Mouse (Mus musculus): ENCODE measurements at regions not wholly inside any gene's neighbourhood (a gene's known extent, or its start where the extent isn't known, plus 50 kb on each side); places are given as distances from the start of the nearest gene placed in this dataset.

- 62% methylated on average over 3 of the region's 3 CpGs for WGBS
- H3K36me3 ChIP-seq (ENCODE audit: insufficient read depth), result no peaks in the 10 kb centered on the region
- no peak overlapping the region for H3K4me2 ChIP-seq (ENCODE audit: low read depth)
- no peaks in the 10 kb centered on the region for H3K4me1 ChIP-seq (ENCODE audit: insufficient read depth)
- ATAC-seq (no peak), DNase-seq (no peak)
- no peak overlapping the region for H3K9ac ChIP-seq
- H3K9me3 ChIP-seq (ENCODE audit: low read length), result no peaks in the 10 kb centered on the region
- H3K4me3 ChIP-seq (ENCODE audit: low read depth, low read length), result no peak overlapping the region
- H3K27me3 ChIP-seq (ENCODE audit: insufficient read depth, low read length), result no peaks in the 10 kb centered on the region
- TF ChIP-seq CTCF (IDR thresholded peaks at IDR 0.05; ENCODE audit: low read depth), result 0 out of 2 replicates have a peak, but pooled peaks have one; percentile 31
- no peak overlapping the region for H3K27ac ChIP-seq (ENCODE audit: low read depth, low read length)
Observed at GRCm38 (mm10) chr6:55781146-55781545, 55.5 kb upstream of the Itprid1 start.

DNA sequence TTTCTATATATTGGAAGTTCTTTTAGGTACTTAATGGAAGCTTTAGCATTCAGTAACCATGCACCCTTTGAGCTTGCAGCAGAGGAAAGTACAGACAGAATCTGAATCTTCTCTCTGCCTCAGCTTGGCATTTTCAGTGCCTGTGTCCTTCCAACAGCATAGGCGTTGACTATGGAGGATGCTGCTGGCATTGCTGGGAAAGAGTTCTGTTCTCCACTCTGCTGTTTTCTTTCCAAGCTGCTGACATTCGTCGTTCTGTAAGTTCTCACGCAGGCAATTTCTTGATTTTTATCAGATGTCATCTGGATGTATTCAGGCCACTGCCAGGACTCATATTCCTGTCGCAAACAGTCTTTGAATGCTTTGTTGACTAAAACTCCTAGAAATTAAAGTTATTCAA is 61.2 kb upstream of the Itprid1 start:
- Histone ChIP-seq H3K4me3 (ENCODE audit: low read depth, low read length) (no peak overlapping the region), H3K4me2 (ENCODE audit: low read depth) (no peak overlapping the region), H3K9me3 (ENCODE audit: low read length) (no peaks in the 10 kb centered on the region), H3K36me3 (ENCODE audit: insufficient read depth) (no peaks in the 10 kb centered on the region), H3K9ac (no peak overlapping the region), H3K27ac (ENCODE audit: low read depth, low read length) (no peak overlapping the region), H3K27me3 (ENCODE audit: insufficient read depth, low read length) (no peaks in the 10 kb centered on the region), H3K4me1 (ENCODE audit: insufficient read depth) (no peaks in the 10 kb centered on the region)
- DNase-seq (peak; percentile 52), ATAC-seq (peak; percentile 62; the same call in 1 of the 2 replicates)
- no peak for TF ChIP-seq CTCF (IDR thresholded peaks at IDR 0.05; ENCODE audit: low read depth)
- 72% methylated on average over 5 of the region's 5 CpGs for WGBS

DNA sequence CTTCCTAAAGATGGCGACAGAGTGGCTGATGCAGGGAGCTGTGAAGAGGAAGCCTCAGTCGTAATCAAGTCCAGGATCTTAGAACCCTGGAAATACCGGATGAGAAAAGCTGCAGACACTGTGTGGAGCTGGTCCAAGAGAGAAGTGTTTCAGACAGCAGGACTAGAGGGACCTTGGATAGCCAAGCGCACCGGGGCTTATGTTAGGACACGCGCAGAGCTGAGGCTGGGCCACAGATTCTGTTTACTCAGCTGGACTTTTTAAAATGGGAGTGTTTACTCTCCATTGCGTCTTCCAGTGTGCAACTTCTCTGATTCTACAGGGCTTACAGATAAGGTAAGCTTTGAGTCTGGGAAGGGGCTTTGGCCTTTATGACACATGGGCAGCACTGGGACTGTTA is 66.4 kb upstream of the Itprid1 start:
- no peak for TF ChIP-seq CTCF (IDR thresholded peaks at IDR 0.05; ENCODE audit: low read depth)
- no peaks in the 10 kb centered on the region for H3K27me3 ChIP-seq (ENCODE audit: insufficient read depth, low read length)
- H3K4me1 ChIP-seq (ENCODE audit: insufficient read depth), result no peaks in the 10 kb centered on the region
- H3K4me3 ChIP-seq (ENCODE audit: low read depth, low read length), result no peak overlapping the region
- no peak overlapping the region for H3K9ac ChIP-seq
- DNase-seq (no peak), ATAC-seq (no peak)
- H3K36me3 ChIP-seq (ENCODE audit: insufficient read depth), result no peaks in the 10 kb centered on the region
- WGBS, result 88% methylated on average over 8 of the region's 8 CpGs
- H3K27ac ChIP-seq (ENCODE audit: low read depth, low read length), result no peak overlapping the region
- no peaks in the 10 kb centered on the region for H3K9me3 ChIP-seq (ENCODE audit: low read length)
- H3K4me2 ChIP-seq (ENCODE audit: low read depth), result no peak overlapping the region

- Histone ChIP-seq H3K9me3 (ENCODE audit: low read length) (no peaks in the 10 kb centered on the region), H3K9ac (no peak overlapping the region), H3K4me1 (ENCODE audit: insufficient read depth) (no peaks in the 10 kb centered on the region), H3K4me2 (ENCODE audit: low read depth) (no peak overlapping the region), H3K36me3 (ENCODE audit: insufficient read depth) (no peaks in the 10 kb centered on the region), H3K27ac (ENCODE audit: low read depth, low read length) (no peak overlapping the region), H3K4me3 (ENCODE audit: low read depth, low read length) (no peak overlapping the region), H3K27me3 (ENCODE audit: insufficient read depth, low read length) (no peaks in the 10 kb centered on the region)
- DNase-seq (no peak), ATAC-seq (no peak)
- WGBS, result 64% methylated on average over 6 of the region's 6 CpGs
- TF ChIP-seq CTCF (IDR thresholded peaks at IDR 0.05; ENCODE audit: low read depth), result no peak
Observed at GRCm38 (mm10) chr6:55755491-55755890, 74.4 kb upstream of the Neurod6 start.

- Histone ChIP-seq H3K36me3 (ENCODE audit: insufficient read depth) (no peaks in the 10 kb centered on the region), H3K4me3 (ENCODE audit: low read depth, low read length) (no peak overlapping the region), H3K4me1 (ENCODE audit: insufficient read depth) (no peaks in the 10 kb centered on the region), H3K9ac (no peak overlapping the region), H3K4me2 (ENCODE audit: low read depth) (no peak overlapping the region), H3K27ac (ENCODE audit: low read depth, low read length) (no peak overlapping the region), H3K9me3 (ENCODE audit: low read length) (no peaks in the 10 kb centered on the region), H3K27me3 (ENCODE audit: insufficient read depth, low read length) (no peaks in the 10 kb centered on the region)
- ATAC-seq (no peak), DNase-seq (no peak)
- WGBS, result 77% methylated on average over 11 of the region's 11 CpGs
- no peak for TF ChIP-seq CTCF (IDR thresholded peaks at IDR 0.05; ENCODE audit: low read depth)
Observed at GRCm38 (mm10) chr6:55750831-55751230, 69.8 kb upstream of the Neurod6 start.

- Histone ChIP-seq H3K27ac (ENCODE audit: low read depth, low read length) (no peak overlapping the region), H3K4me2 (ENCODE audit: low read depth) (no peak overlapping the region), H3K27me3 (ENCODE audit: insufficient read depth, low read length) (no peaks in the 10 kb centered on the region), H3K4me3 (ENCODE audit: low read depth, low read length) (no peak overlapping the region), H3K9ac (no peak overlapping the region), H3K36me3 (ENCODE audit: insufficient read depth) (no peaks in the 10 kb centered on the region), H3K4me1 (ENCODE audit: insufficient read depth) (no peaks in the 10 kb centered on the region), H3K9me3 (ENCODE audit: low read length) (no peaks in the 10 kb centered on the region)
- no peak; the same call in 1 of the 2 replicates for ATAC-seq
- TF ChIP-seq CTCF (IDR thresholded peaks at IDR 0.05; ENCODE audit: low read depth), result no peak
- WGBS, result 27% methylated on average over 2 of the region's 2 CpGs
- DNase-seq, result no peak
Observed at GRCm38 (mm10) chr6:55745859-55746151, 64.7 kb upstream of the Neurod6 start.

- Histone ChIP-seq H3K4me1 (ENCODE audit: insufficient read depth) (no peaks in the 10 kb centered on the region), H3K9me3 (ENCODE audit: low read length) (no peaks in the 10 kb centered on the region), H3K36me3 (ENCODE audit: insufficient read depth) (no peaks in the 10 kb centered on the region), H3K27ac (ENCODE audit: low read depth, low read length) (no peak overlapping the region), H3K27me3 (ENCODE audit: insufficient read depth, low read length) (no peaks in the 10 kb centered on the region), H3K9ac (no peak overlapping the region), H3K4me3 (ENCODE audit: low read depth, low read length) (no peak overlapping the region), H3K4me2 (ENCODE audit: low read depth) (no peak overlapping the region)
- 26% methylated on average over 3 of the region's 3 CpGs for WGBS
- DNase-seq (peak; percentile 31), ATAC-seq (no peak; the same call in 1 of the 2 replicates)
- no peak for TF ChIP-seq CTCF (IDR thresholded peaks at IDR 0.05; ENCODE audit: low read depth)
Observed at GRCm38 (mm10) chr6:55745105-55745858, 64.2 kb upstream of the Neurod6 start.

Data from forebrain, postnatal 0 days (tissue).